Mouse (Mus musculus): ENCODE measurements at regions not wholly inside any gene's neighbourhood (a gene's known extent, or its start where the extent isn't known, plus 50 kb on each side); places are given as distances from the start of the nearest gene placed in this dataset.

GRCm38 (mm10) chr9:67107938-67108337 lies 58.7 kb upstream of the Tpm1 start:
- no peak for TF ChIP-seq CTCF (IDR thresholded peaks at IDR 0.05; ENCODE audit: low read depth)
- no peak for TF ChIP-seq EP300 (optimal IDR thresholded peaks at IDR 0.05)

Measured in stomach, postnatal 0 days (tissue).